ENCODE assay signal across 8 mouse cellular contexts in genomic region chr17:34911945-34912351, GRCm38 (mm10). TPM values are rescaled to one million over a fixed set of nuclear protein-coding genes. Genes with fewer than 3 reads are reported as not detected.
DNase-seq lines count a peak whose midpoint lies in the region; ATAC-seq and TF ChIP-seq lines count a peak whose summit lies in the region.

No protein-coding gene starts in this region.

- H3K4me2 ChIP-seq in embryonic facial prominence, embryonic 13.5 days, result no peak overlapping the region
- no peak overlapping the region for H3K4me2 ChIP-seq in lung, postnatal 0 days (replicated peaks; ENCODE audit: low read depth, low read length)

- WGBS in embryonic facial prominence, embryonic 13.5 days, result 49% methylated on average over 5 of the region's 5 CpGs
- 46% methylated on average over 5 of the region's 5 CpGs for WGBS in lung, postnatal 0 days

- H3K9me3 ChIP-seq in embryonic facial prominence, embryonic 13.5 days, result no peaks in the 10 kb centered on the region
- H3K9me3 ChIP-seq in lung, postnatal 0 days (ENCODE audit: low read length), result no peaks in the 10 kb centered on the region

- peaks cover 10% of the 10 kb centered on the region for H3K4me1 ChIP-seq in embryonic facial prominence, embryonic 13.5 days
- H3K4me1 ChIP-seq in lung, postnatal 0 days (ENCODE audit: insufficient read depth, low read depth, low read length), result 0 out of 2 replicates have a peak, but pooled peaks cover 4% of the 10 kb centered on the region

- no peak for TF ChIP-seq EP300 in lung, postnatal 0 days (IDR thresholded peaks at IDR 0.05)

- peaks cover 71% of the 10 kb centered on the region for H3K36me3 ChIP-seq in embryonic facial prominence, embryonic 13.5 days
- H3K36me3 ChIP-seq in lung, postnatal 0 days (ENCODE audit: insufficient read depth, low read length), result peaks cover 40% of the 10 kb centered on the region

- H3K9ac ChIP-seq in embryonic facial prominence, embryonic 13.5 days, result no peak overlapping the region
- no peak overlapping the region for H3K9ac ChIP-seq in lung, postnatal 0 days (replicated peaks; ENCODE audit: low read depth)

- no peak overlapping the region for H3K27ac ChIP-seq in embryonic facial prominence, embryonic 13.5 days
- H3K27ac ChIP-seq in lung, postnatal 0 days (ENCODE audit: low read length), result no peak overlapping the region

- no peak overlapping the region for H3K4me3 ChIP-seq in embryonic facial prominence, embryonic 13.5 days
- H3K4me3 ChIP-seq in lung, postnatal 0 days (ENCODE audit: low read depth, low read length), result no peak overlapping the region

- intact Hi-C loops in heart, postnatal 10 days (cut with DNase I), result loop anchor here (2.0 to 5.0 kb wide), 3 partner anchors 35 to 70 kb away; partner anchors contain the start of gene Lsm2

- peak; percentile 89 for ATAC-seq in CD4-positive, CD25-positive, alpha-beta regulatory T cell, adult 4 months
- peak; percentile 67 for ATAC-seq in embryonic facial prominence, embryonic 13.5 days (ENCODE audit: insufficient number of reproducible peaks, insufficient read depth, low FRiP score, low TSS enrichment, low read depth)
- peak; percentile 79 for ATAC-seq in lung, postnatal 0 days

- H3K27me3 ChIP-seq in embryonic facial prominence, embryonic 13.5 days, result no peaks in the 10 kb centered on the region
- no peaks in the 10 kb centered on the region for H3K27me3 ChIP-seq in lung, postnatal 0 days (replicated peaks; ENCODE audit: insufficient read depth, low read length)

- peak; percentile 78 for DNase-seq in adrenal gland, postnatal 25 days
- peak; percentile 65 to 85 for DNase-seq in heart, postnatal 10 days
- DNase-seq in kidney, postnatal 4 days, result peak; percentile 90 to 92
- DNase-seq in lung, postnatal 0 days (ENCODE audit: low spot score), result peak; percentile 74
- DNase-seq in ovary, postnatal 36 days (ENCODE audit: low spot score), result peak; percentile 73
- peak; percentile 67 to 91 for DNase-seq in thymus, postnatal 10 days (ENCODE audit: low spot score in 2 of 2)

- TF ChIP-seq CTCF in lung, postnatal 0 days (IDR thresholded peaks at IDR 0.05), result peak; percentile 98

RNA-seq across cellular contexts. Expression of gene Slc44a4, which starts 2.3 kb away (rescaled TPM):
- not detected for polyA plus RNA-seq in CD4-positive, CD25-positive, alpha-beta regulatory T cell, adult 4 months (2017; shearing (Covaris generic))
- total RNA-seq in adrenal gland, postnatal 25 days (2021), result 1.7 and 2.4 TPM in 2 replicates
- polyA plus RNA-seq in embryonic facial prominence, embryonic 13.5 days (2015; fragmentation: Nextera tagmentation; extraction: Ambion mirVana), result 0.24 and 0.83 TPM in 2 replicates
- total RNA-seq in heart, postnatal 10 days (2021), result not detected
- polyA plus RNA-seq in lung, postnatal 0 days (2015; fragmentation: Nextera tagmentation; extraction: Ambion mirVana), result 7.0 and 7.3 TPM in 2 replicates

RNA-seq across cellular contexts. Expression of gene Ehmt2, which starts 13.7 kb away (rescaled TPM):
- polyA plus RNA-seq in CD4-positive, CD25-positive, alpha-beta regulatory T cell, adult 4 months (2017; shearing (Covaris generic)), result 10 to 100 TPM; 21.8 to 30.5 TPM
- total RNA-seq in adrenal gland, postnatal 25 days (2021), result 158 and 186 TPM in 2 replicates
- 98.5 and 100 TPM in 2 replicates for polyA plus RNA-seq in embryonic facial prominence, embryonic 13.5 days (2015; fragmentation: Nextera tagmentation; extraction: Ambion mirVana)
- 10 to 100 TPM; 52.4 to 58.2 TPM for total RNA-seq in heart, postnatal 10 days (2021)
- polyA plus RNA-seq in lung, postnatal 0 days (2015; fragmentation: Nextera tagmentation; extraction: Ambion mirVana), result 28.7 and 35.6 TPM in 2 replicates

RNA-seq across cellular contexts. Expression of gene C2, which starts 13.9 kb away (rescaled TPM):
- polyA plus RNA-seq in CD4-positive, CD25-positive, alpha-beta regulatory T cell, adult 4 months (2017; shearing (Covaris generic)), result 1 to 10 TPM; 1.1 to 2.5 TPM
- total RNA-seq in adrenal gland, postnatal 25 days (2021), result 71.7 and 86.4 TPM in 2 replicates
- 2.7 and 3.2 TPM in 2 replicates for polyA plus RNA-seq in embryonic facial prominence, embryonic 13.5 days (2015; fragmentation: Nextera tagmentation; extraction: Ambion mirVana)
- 1 to 10 TPM; 3.1 to 5.6 TPM for total RNA-seq in heart, postnatal 10 days (2021)
- 11.7 and 13.6 TPM in 2 replicates for polyA plus RNA-seq in lung, postnatal 0 days (2015; fragmentation: Nextera tagmentation; extraction: Ambion mirVana)

RNA-seq across cellular contexts. Expression of gene Neu1, which starts 19.1 kb away (rescaled TPM):
- polyA plus RNA-seq in CD4-positive, CD25-positive, alpha-beta regulatory T cell, adult 4 months (2017; shearing (Covaris generic)), result 10 to 100 TPM; 32.5 to 40.6 TPM
- 26.1 and 27.6 TPM in 2 replicates for total RNA-seq in adrenal gland, postnatal 25 days (2021)
- 18.8 and 20.3 TPM in 2 replicates for polyA plus RNA-seq in embryonic facial prominence, embryonic 13.5 days (2015; fragmentation: Nextera tagmentation; extraction: Ambion mirVana)
- total RNA-seq in heart, postnatal 10 days (2021), result 10 to 100 TPM; 12.2 to 12.6 TPM
- polyA plus RNA-seq in lung, postnatal 0 days (2015; fragmentation: Nextera tagmentation; extraction: Ambion mirVana), result 31.9 and 34.2 TPM in 2 replicates

RNA-seq across cellular contexts. Expression of gene Gm20547, which starts 30.1 kb away (rescaled TPM):
- not detected for polyA plus RNA-seq in CD4-positive, CD25-positive, alpha-beta regulatory T cell, adult 4 months (2017; shearing (Covaris generic))
- not detected in 2 replicates for total RNA-seq in adrenal gland, postnatal 25 days (2021)
- not detected in 2 replicates for polyA plus RNA-seq in embryonic facial prominence, embryonic 13.5 days (2015; fragmentation: Nextera tagmentation; extraction: Ambion mirVana)
- not detected for total RNA-seq in heart, postnatal 10 days (2021)
- polyA plus RNA-seq in lung, postnatal 0 days (2015; fragmentation: Nextera tagmentation; extraction: Ambion mirVana), result not detected in 2 replicates
